28 mouse cellular contexts compared by ENCODE assay signal in the genomic region with DNA sequence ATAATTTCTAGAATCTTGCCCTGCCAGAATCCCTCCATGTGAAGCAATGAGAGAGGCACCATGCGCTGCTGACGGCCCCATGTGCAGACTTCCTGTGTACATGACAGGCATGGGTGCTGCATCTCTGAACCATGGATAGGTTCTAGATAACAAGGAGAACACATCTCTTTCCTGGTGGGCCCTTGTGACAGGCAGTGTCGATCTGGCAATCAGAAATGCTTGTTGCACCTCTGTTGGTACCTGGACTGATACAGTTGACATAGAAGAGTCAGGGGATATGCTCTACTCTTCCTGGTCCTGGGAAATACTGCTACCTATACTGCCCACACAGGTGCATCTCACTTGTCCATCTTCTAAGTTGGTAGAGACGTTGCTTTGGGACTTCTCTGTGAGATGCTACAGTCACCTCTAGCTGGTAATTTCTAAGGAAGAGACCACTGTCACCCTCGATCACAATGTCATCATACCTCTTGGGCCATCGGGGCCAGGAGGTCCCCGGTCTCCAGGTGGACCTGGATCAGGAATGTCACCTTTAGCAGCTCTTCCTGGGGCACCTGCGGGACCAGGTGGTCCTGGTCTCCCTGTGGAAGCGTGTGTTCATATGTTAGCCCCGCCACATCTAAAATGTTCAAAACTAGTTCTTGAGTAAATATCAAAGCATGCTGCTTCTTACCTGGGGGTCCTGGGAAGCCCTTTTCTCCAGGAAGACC.
"Had no signal": no experiment of that assay in that cellular context is flagged by ENCODE, and none has a peak within 500 bp of the region (broad histone marks: within the 10 kb centered on the region; RNA-seq: fewer than 3 reads in every experiment).

No protein-coding gene starts in this region.

- H3K27me3 ChIP-seq: embryonic facial prominence, embryonic 12.5 days; embryonic facial prominence, embryonic 13.5 days; embryonic facial prominence, embryonic 15.5 days; forebrain, embryonic 12.5 days; forebrain, embryonic 13.5 days; forebrain, embryonic 15.5 days had no signal

- ATAC-seq: forebrain, embryonic 13.5 days; forebrain, embryonic 14.5 days; forebrain, embryonic 15.5 days; forebrain, embryonic 16.5 days; forebrain, postnatal 0 days had no signal

- H3K27ac ChIP-seq: embryonic facial prominence, embryonic 10.5 days; embryonic facial prominence, embryonic 12.5 days; embryonic facial prominence, embryonic 13.5 days; embryonic facial prominence, embryonic 15.5 days; forebrain, embryonic 10.5 days; forebrain, embryonic 12.5 days; forebrain, embryonic 13.5 days; forebrain, embryonic 15.5 days; gastrocnemius, adult 2 months; heart, adult 2 months had no signal

- H3K9me3 ChIP-seq: embryonic facial prominence, embryonic 10.5 days; embryonic facial prominence, embryonic 12.5 days; embryonic facial prominence, embryonic 13.5 days; embryonic facial prominence, embryonic 15.5 days; forebrain, embryonic 10.5 days; forebrain, embryonic 12.5 days; forebrain, embryonic 13.5 days; forebrain, embryonic 15.5 days had no signal

- H3K4me2 ChIP-seq: embryonic facial prominence, embryonic 12.5 days; embryonic facial prominence, embryonic 13.5 days; embryonic facial prominence, embryonic 15.5 days; forebrain, embryonic 12.5 days; forebrain, embryonic 13.5 days; forebrain, embryonic 15.5 days had no signal

- H3K4me1 ChIP-seq: embryonic facial prominence, embryonic 15.5 days had no signal

- H3K9ac ChIP-seq: embryonic facial prominence, embryonic 12.5 days; embryonic facial prominence, embryonic 13.5 days; embryonic facial prominence, embryonic 15.5 days; forebrain, embryonic 12.5 days; forebrain, embryonic 13.5 days; forebrain, embryonic 15.5 days; forebrain, postnatal 0 days had no signal

- H3K36me3 ChIP-seq: embryonic facial prominence, embryonic 10.5 days; embryonic facial prominence, embryonic 12.5 days; embryonic facial prominence, embryonic 13.5 days; embryonic facial prominence, embryonic 15.5 days; forebrain, embryonic 10.5 days; forebrain, embryonic 12.5 days; forebrain, embryonic 15.5 days had no signal

- H3K4me3 ChIP-seq: embryonic facial prominence, embryonic 10.5 days; embryonic facial prominence, embryonic 12.5 days; embryonic facial prominence, embryonic 13.5 days; embryonic facial prominence, embryonic 15.5 days; erythroblast, embryonic 14.5 days; forebrain, embryonic 10.5 days; forebrain, embryonic 12.5 days; forebrain, embryonic 13.5 days; forebrain, embryonic 15.5 days; gastrocnemius, adult 2 months; heart, adult 2 months had no signal

- DNase-seq: cerebellum, adult 2 months; cerebellum, adult 8-10 months; cerebellum, adult 9-10 months; cerebellum, adult 9-11 months; cerebellum, postnatal 10 days; cerebellum, postnatal 14 days; cerebellum, postnatal 25 days; cerebellum, postnatal 36 days; embryo, embryonic 11 days; forebrain, postnatal 0 days; gastrocnemius, adult 2 months; gastrocnemius, postnatal 10 days; gastrocnemius, postnatal 14 days; gastrocnemius, postnatal 25 days; gastrocnemius, postnatal 36 days; heart, adult 18-20 months; heart, adult 2 months had no signal
